Mouse (Mus musculus) forebrain, postnatal 0 days (tissue): ENCODE measurements around the gene Spc25. TPM values are rescaled to one million over a fixed set of nuclear protein-coding genes. Genes with fewer than 3 reads are reported as not detected.

Experiments
- ATAC-seq: fragments of 200-750 bp; cut with Nextera tagmentation; 2 replicates; pipeline ENCODE4 v1.8.0; 2017; ENCODE audit warnings: mild to moderate bottlenecking, moderate library complexity
- DNase-seq: peaks from one replicate; pipeline ENCODE4 v3.0.0-alpha.2; 2015
- H3K27ac ChIP-seq: fragments of 300-500 bp; sonication (generic); 2 replicates; pipeline ENCODE4 v1.5.1; 2014; ENCODE audit warnings: low read depth, mild to moderate bottlenecking, antibody characterized with exemption, low read length, moderate library complexity, mixed read lengths
- H3K27me3 ChIP-seq: fragments of 300-500 bp; sonication (generic); 2 replicates; pipeline ENCODE4 v1.6.1; 2014; ENCODE audit warnings: mild to moderate bottlenecking, low read length, mixed read lengths; ENCODE audit not compliant: insufficient read depth
- H3K36me3 ChIP-seq: fragments of 300-500 bp; sonication (generic); 2 replicates; pipeline ENCODE4 v1.6.1; 2014; ENCODE audit warnings: mild to moderate bottlenecking, moderate library complexity; ENCODE audit not compliant: insufficient read depth
- H3K4me1 ChIP-seq: fragments of 300-500 bp; sonication (generic); 2 replicates; pipeline ENCODE4 v1.6.1; 2014; ENCODE audit warnings: antibody characterized with exemption; ENCODE audit not compliant: insufficient read depth
- H3K4me2 ChIP-seq: fragments of 300-500 bp; sonication (generic); 2 replicates; pipeline ENCODE4 v1.6.1; 2014; ENCODE audit warnings: low read depth, mild to moderate bottlenecking, moderate library complexity
- H3K4me3 ChIP-seq: fragments of 300-500 bp; sonication (generic); 2 replicates; pipeline ENCODE4 v1.5.1; 2014; ENCODE audit warnings: low read depth, low read length, mixed read lengths
- H3K9ac ChIP-seq: fragments of 300-500 bp; sonication (generic); 2 replicates; pipeline ENCODE4 v1.6.1; 2014; ENCODE audit warnings: mild to moderate bottlenecking
- H3K9me3 ChIP-seq: fragments of 300-500 bp; sonication (generic); 2 replicates; pipeline ENCODE4 v1.6.1; 2016; ENCODE audit warnings: low read length
- CTCF ChIP-seq: sonication (generic); IDR thresholded peaks from 2 replicates; pipeline ENCODE4 v1.5.1; 2016; ENCODE audit warnings: antibody characterized with exemption, control low read depth, low read depth
- WGBS: fragments of 180-500 bp; shearing (Covaris S2); extraction: QIAGEN DNeasy Blood & Tissue Kit; methylation state at CpG from one replicate; pipeline ENCODE4 v1.1.7; 2014; 5-methylcytosine and 5-hydroxymethylcytosine counted together
- polyA plus RNA-seq: library from polyadenylated mRNA; unstranded; fragments of >200 nt; fragmentation: Nextera tagmentation; extraction: Ambion mirVana; gene quantifications from 2 replicates; pipeline ENCODE4 v1.2.1, GENCODE M21; 2015
- total RNA-seq: library from RNA; depleted of rRNA; stranded (reverse); fragments of >200 nt; gene quantifications from 2 replicates; pipeline ENCODE4 v1.2.3, GENCODE M21; 2014; rRNA removed

Spc25 gene
- total and polyA plus RNA-seq, 2 experiments from 2014 or later, result 10.5 to 21.3 TPM

- Histone ChIP-seq H3K4me2 (no peak overlapping the region), H3K27ac (no peak overlapping the region), H3K4me1 (no peaks in the 10 kb centered on the region), H3K4me3 (no peak overlapping the region), H3K9ac (no peak overlapping the region), H3K9me3 (no peaks in the 10 kb centered on the region), H3K36me3 (no peaks in the 10 kb centered on the region), H3K27me3 (no peaks in the 10 kb centered on the region)
- no peak for TF ChIP-seq CTCF
- no peak for DNase-seq
- whole genome bisulfite sequencing, result 62% methylated on average over 7 of the region's 7 CpGs
- no peak for ATAC-seq
Measured at GRCm38 (mm10) chr2:69156283-69156682, 49.7 kb downstream of the Spc25 start.

GRCm38 (mm10) chr2:69155861-69156260 is 50.1 kb downstream of the Spc25 start:
- TF ChIP-seq CTCF, result no peak
- Histone ChIP-seq H3K27me3 (no peaks in the 10 kb centered on the region), H3K4me3 (no peak overlapping the region), H3K9me3 (no peaks in the 10 kb centered on the region), H3K27ac (no peak overlapping the region), H3K4me1 (no peaks in the 10 kb centered on the region), H3K4me2 (no peak overlapping the region), H3K36me3 (no peaks in the 10 kb centered on the region), H3K9ac (no peak overlapping the region)
- ATAC-seq (no peak), DNase-seq (no peak)
- WGBS, result 72% methylated on average over 3 of the region's 3 CpGs

- ATAC-seq, result no peak
- WGBS, result 38% methylated on average over 5 of the region's 5 CpGs
Measured at GRCm38 (mm10) chr2:69150841-69151240, 55.2 kb downstream of the Spc25 start.

GRCm38 (mm10) chr2:69149154-69149553 is 56.8 kb downstream of the Spc25 start:
- no peak for DNase-seq
- Histone ChIP-seq H3K36me3 (no peaks in the 10 kb centered on the region), H3K9me3 (no peaks in the 10 kb centered on the region), H3K4me1 (no peaks in the 10 kb centered on the region), H3K4me2 (no peak overlapping the region), H3K27me3 (no peaks in the 10 kb centered on the region), H3K9ac (no peak overlapping the region), H3K4me3 (no peak overlapping the region), H3K27ac (no peak overlapping the region)
- no peak for ATAC-seq
- no peak for TF ChIP-seq CTCF
- WGBS, result 94% methylated on average over 10 of the region's 10 CpGs

More at GRCm38 (mm10) chr2:69150841-69151240, 55.2 kb downstream of the Spc25 start:
- no peak for TF ChIP-seq CTCF
- Histone ChIP-seq H3K9me3 (no peaks in the 10 kb centered on the region), H3K4me1 (no peaks in the 10 kb centered on the region), H3K9ac (no peak overlapping the region), H3K36me3 (no peaks in the 10 kb centered on the region), H3K27me3 (no peaks in the 10 kb centered on the region), H3K4me2 (no peak overlapping the region), H3K4me3 (no peak overlapping the region), H3K27ac (no peak overlapping the region)
- DNase-seq, result no peak

- Histone ChIP-seq H3K36me3 (no peaks in the 10 kb centered on the region), H3K27ac (no peak overlapping the region), H3K9me3 (no peaks in the 10 kb centered on the region), H3K4me2 (no peak overlapping the region), H3K4me3 (no peak overlapping the region), H3K27me3 (no peaks in the 10 kb centered on the region), H3K4me1 (no peaks in the 10 kb centered on the region), H3K9ac (no peak overlapping the region)
- ATAC-seq (no peak), DNase-seq (no peak)
- 70% methylated on average over 3 of the region's 3 CpGs for WGBS
- no peak for TF ChIP-seq CTCF
Measured at GRCm38 (mm10) chr2:69148691-69149090, 57.3 kb downstream of the Spc25 start.

Other genes starting within 250 kb of the Spc25 start
- gene Nostrin, start 70.4 kb downstream of the Spc25 start, total RNA-seq, result 2.6 and 5.5 TPM in 2 replicates
- 2.8 and 3.1 TPM in 2 replicates for gene Nostrin, start 70.4 kb downstream of the Spc25 start, polyA plus RNA-seq
- gene G6pc2, start 4.9 kb upstream of the Spc25 start, total RNA-seq, result not detected in 2 replicates
- gene G6pc2, start 4.9 kb upstream of the Spc25 start, polyA plus RNA-seq, result not detected in 2 replicates
- gene Abcb11, start 136.4 kb upstream of the Spc25 start, total RNA-seq, result 0.10 and 0.15 TPM in 2 replicates
- gene Abcb11, start 136.4 kb upstream of the Spc25 start, polyA plus RNA-seq, result 0.05 and 0.10 TPM in 2 replicates
- under 0.01 TPM in 1 of 2 replicates, not detected in the other for gene Dhrs9, start 174.3 kb upstream of the Spc25 start, total RNA-seq
- not detected in 2 replicates for gene Dhrs9, start 174.3 kb upstream of the Spc25 start, polyA plus RNA-seq